8 mouse cellular contexts compared by ENCODE assay signal in the genomic region with DNA sequence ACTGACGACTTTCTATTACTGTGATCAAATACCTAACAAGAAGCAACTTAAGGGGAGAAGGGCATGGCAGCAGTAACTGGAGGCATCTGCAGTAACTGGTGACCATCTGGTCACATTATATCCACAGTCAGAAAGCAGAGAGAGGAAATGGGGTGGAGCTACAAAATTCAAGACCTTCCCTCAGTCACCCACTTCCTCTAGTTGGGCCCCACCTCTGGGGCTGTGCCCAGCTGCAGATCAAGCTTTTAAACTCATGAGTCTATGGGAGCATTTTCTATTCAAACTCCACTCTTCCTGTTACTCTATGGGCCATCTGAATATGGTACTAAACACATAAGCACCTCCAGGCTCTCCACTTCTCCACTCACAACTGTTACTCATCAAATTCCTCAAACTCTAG. TPM values are rescaled to one million over a fixed set of nuclear protein-coding genes. Genes with fewer than 3 reads are reported as not detected.
DNase-seq lines count a peak whose midpoint lies in the region; ATAC-seq and TF ChIP-seq lines count a peak whose summit lies in the region.

No protein-coding gene starts in this region.

- H3K79me2 ChIP-seq in MEL (ENCODE audit: control insufficient read depth, insufficient read depth, low read length, poor library complexity) = no peaks in the 10 kb centered on the region; the same call in 1 of the 2 replicates

- 64% methylated on average over 1 of the region's 1 CpGs for WGBS in heart, embryonic 12.5 days
- WGBS in hindbrain, embryonic 10.5 days = 72% methylated on average over 1 of the region's 1 CpGs
- WGBS in midbrain, embryonic 11.5 days = 64% methylated on average over 1 of the region's 1 CpGs

- no peak for TF ChIP-seq RAD21 in MEL (IDR thresholded peaks at IDR 0.05; ENCODE audit: low read depth, low read length)

- H3K27ac ChIP-seq in heart, embryonic 12.5 days (ENCODE audit: poor library complexity, severe bottlenecking) = no peak overlapping the region
- no peak overlapping the region for H3K27ac ChIP-seq in MEL (ENCODE audit: control insufficient read depth, low read depth, low read length)
- H3K27ac ChIP-seq in hindbrain, embryonic 10.5 days = no peak overlapping the region
- no peak overlapping the region for H3K27ac ChIP-seq in midbrain, embryonic 11.5 days (ENCODE audit: low read depth, low read length)

- H3K9me3 ChIP-seq in heart, embryonic 12.5 days (replicated peaks) = no peaks in the 10 kb centered on the region
- H3K9me3 ChIP-seq in MEL (replicated peaks; ENCODE audit: insufficient read depth, low read length) = no peaks in the 10 kb centered on the region
- no peaks in the 10 kb centered on the region for H3K9me3 ChIP-seq in hindbrain, embryonic 10.5 days
- H3K9me3 ChIP-seq in midbrain, embryonic 11.5 days (ENCODE audit: control insufficient read depth, low read length) = no peaks in the 10 kb centered on the region

- no peak for TF ChIP-seq POLR2A in MEL (IDR thresholded peaks at IDR 0.05; ENCODE audit: control insufficient read depth in 1 of 2, insufficient read depth in 1 of 2, low read depth in 1 of 2, low read length in 2 of 2, poor library complexity in 1 of 2)

- no peak for DNase-seq in heart, postnatal 25 days (ENCODE audit: low spot score)
- DNase-seq in MEL (ENCODE audit: low read depth, low spot score) = peak; percentile 32
- DNase-seq in hindbrain, embryonic 10.5 days (ENCODE audit: low spot score) = no peak
- no peak for DNase-seq in midbrain, embryonic 11.5 days (ENCODE audit: low spot score, missing footprints)
- DNase-seq in natural killer cell, adult 2 months (ENCODE audit: low spot score in 2 of 2) = no peak
- no peak for DNase-seq in gastrocnemius, adult 18-20 months (ENCODE audit: low spot score)
- no peak for DNase-seq in cerebellum, postnatal 4 days (ENCODE audit: low spot score in 2 of 2)

- peak overlapping the region; percentile 27 for H3K4me3 ChIP-seq in heart, embryonic 12.5 days
- no peak overlapping the region for H3K4me3 ChIP-seq in MEL (ENCODE audit: control insufficient read depth in 1 of 2, insufficient read depth in 1 of 2, low read depth in 2 of 2, low read length in 2 of 2)
- peak overlapping the region; percentile 78 for H3K4me3 ChIP-seq in hindbrain, embryonic 10.5 days
- peak overlapping the region; percentile 22 for H3K4me3 ChIP-seq in midbrain, embryonic 11.5 days (ENCODE audit: low read depth, low read length)

- no peak for TF ChIP-seq CTCF in MEL (IDR thresholded peaks at IDR 0.05 in 2 of 3, conservative IDR thresholded peaks at IDR 0.05 in 1 of 3; ENCODE audit: control insufficient read depth in 1 of 3, insufficient read depth in 1 of 3, low read depth in 2 of 3, low read length in 3 of 3, poor library complexity in 1 of 3, severe bottlenecking in 1 of 3)

- no peak for ATAC-seq in heart, embryonic 12.5 days (ENCODE audit: insufficient number of reproducible peaks, low FRiP score)
- no peak for ATAC-seq in midbrain, embryonic 11.5 days (ENCODE audit: low FRiP score)

- H3K27me3 ChIP-seq in heart, embryonic 12.5 days (replicated peaks) = no peaks in the 10 kb centered on the region
- H3K27me3 ChIP-seq in MEL (ENCODE audit: control insufficient read depth in 1 of 2, insufficient read depth in 2 of 2, low read length in 2 of 2) = no peaks in the 10 kb centered on the region
- no peaks in the 10 kb centered on the region for H3K27me3 ChIP-seq in hindbrain, embryonic 10.5 days (ENCODE audit: insufficient read depth, poor library complexity, severe bottlenecking)
- no peaks in the 10 kb centered on the region for H3K27me3 ChIP-seq in midbrain, embryonic 11.5 days (ENCODE audit: control insufficient read depth, insufficient read depth, low read length)

- TF ChIP-seq EP300 in MEL (IDR thresholded peaks at IDR 0.05; ENCODE audit: low read depth in 1 of 2, low read length in 2 of 2) = no peak

- intact Hi-C loops in heart, postnatal 25 days (cut with DNase I) = loop anchor here (5.0 kb wide), 2 partner anchors 114 to 164 kb away; no protein-coding TSS in a partner anchor

- peaks cover 41% of the 10 kb centered on the region for H3K4me1 ChIP-seq in heart, embryonic 12.5 days (replicated peaks)
- peaks cover 0 to 6% of the 10 kb centered on the region in 2 experiments; a peak in 1 of 4 replicates for H3K4me1 ChIP-seq in MEL (ENCODE audit: control insufficient read depth in 1 of 2, insufficient read depth in 2 of 2, low read length in 2 of 2)
- peaks cover 75% of the 10 kb centered on the region for H3K4me1 ChIP-seq in hindbrain, embryonic 10.5 days (replicated peaks)
- peaks cover 43% of the 10 kb centered on the region for H3K4me1 ChIP-seq in midbrain, embryonic 11.5 days (ENCODE audit: control insufficient read depth, insufficient read depth, low read length)

- H3K36me3 ChIP-seq in heart, embryonic 12.5 days = peaks cover 37% of the 10 kb centered on the region
- H3K36me3 ChIP-seq in MEL (ENCODE audit: control insufficient read depth in 1 of 2, insufficient read depth in 2 of 2, low read length in 2 of 2) = peaks cover 0 to 2% of the 10 kb centered on the region in 2 experiments; a peak in 1 of 4 replicates
- H3K36me3 ChIP-seq in hindbrain, embryonic 10.5 days = peaks cover 64% of the 10 kb centered on the region
- peaks cover 2% of the 10 kb centered on the region; the same call in 1 of the 2 replicates for H3K36me3 ChIP-seq in midbrain, embryonic 11.5 days (ENCODE audit: control insufficient read depth, insufficient read depth, low read length)

- peak overlapping the region; percentile 42 for H3K4me2 ChIP-seq in heart, embryonic 12.5 days
- H3K4me2 ChIP-seq in midbrain, embryonic 11.5 days = peak overlapping the region; percentile 45

- no peak overlapping the region for H3K9ac ChIP-seq in heart, embryonic 12.5 days
- H3K9ac ChIP-seq in MEL (ENCODE audit: control insufficient read depth, low read depth, low read length, poor library complexity, severe bottlenecking) = no peak overlapping the region
- H3K9ac ChIP-seq in midbrain, embryonic 11.5 days (ENCODE audit: low read length) = no peak overlapping the region

TF ChIP-seq in MEL, 35 proteins besides CTCF, POLR2A, EP300 and RAD21:
- no peak for TF ChIP-seq ZNF384 (IDR thresholded peaks at IDR 0.05; ENCODE audit: low read depth, low read length)
- TF ChIP-seq ZC3H11A (IDR thresholded peaks at IDR 0.05; ENCODE audit: low read depth, low read length) = no peak
- no peak for TF ChIP-seq MAZ (IDR thresholded peaks at IDR 0.05; ENCODE audit: low read depth, low read length)
- TF ChIP-seq GABPA (IDR thresholded peaks at IDR 0.05; ENCODE audit: low read depth, low read length) = no peak
- TF ChIP-seq TCF12 (IDR thresholded peaks at IDR 0.05; ENCODE audit: low read depth, low read length) = no peak
- TF ChIP-seq JUND (IDR thresholded peaks at IDR 0.05; ENCODE audit: low read depth, low read length) = no peak
- no peak for TF ChIP-seq KAT2A (conservative IDR thresholded peaks at IDR 0.05; ENCODE audit: low read depth, low read length)
- no peak for TF ChIP-seq SMC3 (IDR thresholded peaks at IDR 0.05; ENCODE audit: low read depth, low read length)
- no peak for TF ChIP-seq MYB (IDR thresholded peaks at IDR 0.05; ENCODE audit: low read depth, low read length)
- TF ChIP-seq CHD2 (IDR thresholded peaks at IDR 0.05; ENCODE audit: low read length) = no peak
- TF ChIP-seq SIN3A (IDR thresholded peaks at IDR 0.05; ENCODE audit: low read length) = no peak
- no peak for TF ChIP-seq E2F4 (IDR thresholded peaks at IDR 0.05; ENCODE audit: borderline replicate concordance, low read depth, low read length)

RNA-seq across cellular contexts. Expression of gene Ankrd50, which starts 3.5 kb away (rescaled TPM):
- polyA plus RNA-seq in heart, embryonic 12.5 days (2016; fragmentation: Nextera tagmentation; extraction: Ambion mirVana) = 27.3 and 32.4 TPM in 2 replicates
- total RNA-seq in heart, postnatal 25 days (2021) = 10 to 100 TPM; 38.7 to 43.6 TPM
- 3.3 and 4.4 TPM in 2 replicates for total RNA-seq in MEL (2012; rRNA removed)
- 1 to 10 TPM in 1 of 2 experiments, not detected in 1; 7.8 TPM for polyA plus RNA-seq in MEL (2012; ENCODE audit: insufficient read depth in 1 of 2, insufficient read length in 2 of 2, low read depth in 1 of 2, low replicate concordance in 2 of 2, missing spikeins in 1 of 2)
- polyA plus RNA-seq in hindbrain, embryonic 10.5 days (2016; fragmentation: Nextera tagmentation; extraction: Ambion mirVana) = 26.4 and 29.2 TPM in 2 replicates
- 28.6 and 31.8 TPM in 2 replicates for polyA plus RNA-seq in midbrain, embryonic 11.5 days (2014; fragmentation: Nextera tagmentation; extraction: Ambion mirVana)
- 10 to 100 TPM in 1 of 2 experiments, 1 to 10 TPM in 1; 6.6 to 11.2 TPM for total RNA-seq in gastrocnemius, adult 18-20 months (2021)

Comparison
In these comparisons a context has a peak if more than half of its experiments do, and no peak if none do; other contexts are left out.
1. H3K4me3 ChIP-seq: peak in heart, embryonic 12.5 days (single experiment), hindbrain, embryonic 10.5 days (single experiment) and midbrain, embryonic 11.5 days (single experiment); none in MEL (0 of 2).